ENCODE assay signal across 1 mouse cellular context in genomic region chr17:23843812-23844273, GRCm38 (mm10).
TF ChIP-seq lines count a peak whose summit lies in the region.

Gene Prss32, plus strand, starts transcription at chr17:23843855.
Gene Prss41, minus strand, starts transcription at chr17:23844172.

TF ChIP-seq in MEL, 35 proteins besides CTCF, POLR2A, EP300 and RAD21 (continued from another document):
- TF ChIP-seq MAZ (IDR thresholded peaks at IDR 0.05; ENCODE audit: low read depth, low read length) = 0 out of 2 replicates have a peak, but pooled peaks have one; percentile 44
- TF ChIP-seq POLR2AphosphoS5 (IDR thresholded peaks at IDR 0.05; ENCODE audit: borderline replicate concordance, low read depth, low read length) = no peak
- peak; percentile 19 to 53; a peak in 1 of 4 replicates for TF ChIP-seq USF2 (IDR thresholded peaks at IDR 0.05; ENCODE audit: borderline replicate concordance in 1 of 2, insufficient read depth in 1 of 2, low read depth in 1 of 2, low read length in 2 of 2)
- TF ChIP-seq UBTF (IDR thresholded peaks at IDR 0.05; ENCODE audit: borderline replicate concordance, insufficient read depth, low read depth, low read length) = no peak
- TF ChIP-seq BHLHE40 (IDR thresholded peaks at IDR 0.05; ENCODE audit: borderline replicate concordance, low read depth, low read length) = peak; percentile 69
- peak; percentile 36; the same call in 1 of the 2 replicates for TF ChIP-seq GATA1 (IDR thresholded peaks at IDR 0.05; ENCODE audit: low read depth, low read length)
- peak; percentile 36 for TF ChIP-seq SMC3 (IDR thresholded peaks at IDR 0.05; ENCODE audit: low read depth, low read length)
- peak; percentile 14; the same call in 1 of the 2 replicates for TF ChIP-seq HCFC1 (IDR thresholded peaks at IDR 0.05; ENCODE audit: low read depth, low read length)
- TF ChIP-seq NELFE (IDR thresholded peaks at IDR 0.05; ENCODE audit: low read depth, low read length) = peak; percentile 60
- TF ChIP-seq MYC (IDR thresholded peaks at IDR 0.05; ENCODE audit: low read depth, low read length) = peak; percentile 73; the same call in 1 of the 2 replicates
- peak; percentile 83 for TF ChIP-seq MXI1 (IDR thresholded peaks at IDR 0.05; ENCODE audit: low read depth, low read length)
- TF ChIP-seq USF1 (IDR thresholded peaks at IDR 0.05; ENCODE audit: low read depth, low read length) = peak; percentile 89
